11 mouse cellular contexts compared by ENCODE assay signal in genomic region chr9:63075252-63075651, GRCm38 (mm10).
A peak's percentile ranks its signal among the peaks of the same experiment; 100 is the strongest.
DNase-seq lines count a peak whose midpoint lies in the region; ATAC-seq and TF ChIP-seq lines count a peak whose summit lies in the region.
"Had no signal": no experiment of that assay in that cellular context is flagged by ENCODE, and none has a peak within 500 bp of the region (broad histone marks: within the 10 kb centered on the region; RNA-seq: fewer than 3 reads in every experiment).

No protein-coding gene starts in this region.

- no peak for TF ChIP-seq EP300 in stomach, postnatal 0 days (optimal IDR thresholded peaks at IDR 0.05)

- no peak overlapping the region for H3K4me3 ChIP-seq in midbrain, embryonic 13.5 days (replicated peaks)
- H3K4me3 ChIP-seq in midbrain, embryonic 16.5 days (ENCODE audit: low read depth, low read length): no peak overlapping the region
- H3K4me3 ChIP-seq in hindbrain, embryonic 13.5 days: no peak overlapping the region
- H3K4me3 ChIP-seq in stomach, postnatal 0 days (ENCODE audit: low read depth, low read length): no peak overlapping the region
- no peak overlapping the region for H3K4me3 ChIP-seq in left cerebral cortex, adult 2 months

- no peaks in the 10 kb centered on the region for H3K9me3 ChIP-seq in midbrain, embryonic 13.5 days
- no peaks in the 10 kb centered on the region for H3K9me3 ChIP-seq in midbrain, embryonic 16.5 days (replicated peaks; ENCODE audit: control insufficient read depth, low read length, poor library complexity, severe bottlenecking)
- H3K9me3 ChIP-seq in hindbrain, embryonic 13.5 days: no peaks in the 10 kb centered on the region
- no peaks in the 10 kb centered on the region for H3K9me3 ChIP-seq in stomach, postnatal 0 days (ENCODE audit: control insufficient read depth, low read length)

- 0 out of 2 replicates have a peak, but pooled peaks have one; percentile 30 for ATAC-seq in midbrain, embryonic 13.5 days
- ATAC-seq in midbrain, embryonic 16.5 days: no peak
- ATAC-seq in hindbrain, embryonic 13.5 days (ENCODE audit: low FRiP score): no peak
- ATAC-seq in stomach, postnatal 0 days (ENCODE audit: low FRiP score, low TSS enrichment): peak; percentile 68; the same call in 1 of the 2 replicates
- ATAC-seq in frontal cortex, adult (ENCODE audit: low TSS enrichment): no peak
- ATAC-seq: forebrain, postnatal 0 days had no signal

- no peak overlapping the region for H3K4me2 ChIP-seq in midbrain, embryonic 13.5 days (replicated peaks)
- H3K4me2 ChIP-seq in midbrain, embryonic 16.5 days (ENCODE audit: low read length): no peak overlapping the region
- H3K4me2 ChIP-seq in hindbrain, embryonic 13.5 days: no peak overlapping the region
- no peak overlapping the region for H3K4me2 ChIP-seq in stomach, postnatal 0 days (replicated peaks; ENCODE audit: low read depth)

- no peak for TF ChIP-seq CTCF in stomach, postnatal 0 days (IDR thresholded peaks at IDR 0.05; ENCODE audit: low read depth)
- no peak for TF ChIP-seq CTCF in left cerebral cortex, adult 2 months (IDR thresholded peaks at IDR 0.05)

- peak; percentile 16 for DNase-seq in adrenal gland, postnatal 14 days
- DNase-seq in adrenal gland, adult 2 months: no peak
- peak; percentile 29 for DNase-seq in stomach, postnatal 0 days (ENCODE audit: low spot score)
- no peak for DNase-seq in left cerebral cortex, adult 2 months (ENCODE audit: extremely low spot score in 1 of 2, low spot score in 2 of 2)
- DNase-seq: cerebellum, adult 18-20 months; forebrain, postnatal 0 days; kidney, adult 9 months had no signal

- no peaks in the 10 kb centered on the region for H3K36me3 ChIP-seq in midbrain, embryonic 13.5 days
- no peaks in the 10 kb centered on the region for H3K36me3 ChIP-seq in midbrain, embryonic 16.5 days (ENCODE audit: control insufficient read depth, insufficient read depth, low read length)
- no peaks in the 10 kb centered on the region for H3K36me3 ChIP-seq in hindbrain, embryonic 13.5 days
- no peaks in the 10 kb centered on the region for H3K36me3 ChIP-seq in stomach, postnatal 0 days (ENCODE audit: control insufficient read depth, insufficient read depth, low read length)

- peaks cover 18% of the 10 kb centered on the region for H3K4me1 ChIP-seq in midbrain, embryonic 13.5 days (replicated peaks)
- H3K4me1 ChIP-seq in midbrain, embryonic 16.5 days (ENCODE audit: control insufficient read depth, insufficient read depth, low read length): peaks cover 8% of the 10 kb centered on the region
- H3K4me1 ChIP-seq in hindbrain, embryonic 13.5 days (replicated peaks): peaks cover 17% of the 10 kb centered on the region
- peaks cover 9% of the 10 kb centered on the region; the same call in 1 of the 2 replicates for H3K4me1 ChIP-seq in stomach, postnatal 0 days (replicated peaks; ENCODE audit: control insufficient read depth, insufficient read depth)

- peaks cover 4% of the 10 kb centered on the region; the same call in 1 of the 2 replicates for H3K27me3 ChIP-seq in midbrain, embryonic 13.5 days
- no peaks in the 10 kb centered on the region for H3K27me3 ChIP-seq in midbrain, embryonic 16.5 days (ENCODE audit: control insufficient read depth, insufficient read depth, low read depth, low read length)
- H3K27me3 ChIP-seq in hindbrain, embryonic 13.5 days: no peaks in the 10 kb centered on the region
- no peaks in the 10 kb centered on the region for H3K27me3 ChIP-seq in stomach, postnatal 0 days (ENCODE audit: control insufficient read depth, insufficient read depth, low read length)

- 9% methylated on average over 5 of the region's 5 CpGs for WGBS in midbrain, embryonic 13.5 days
- 12% methylated on average over 5 of the region's 5 CpGs for WGBS in midbrain, embryonic 16.5 days
- WGBS in hindbrain, embryonic 13.5 days: 12% methylated on average over 5 of the region's 5 CpGs
- WGBS in stomach, postnatal 0 days: 41% methylated on average over 5 of the region's 5 CpGs

- H3K27ac ChIP-seq in midbrain, embryonic 13.5 days: no peak overlapping the region
- no peak overlapping the region for H3K27ac ChIP-seq in midbrain, embryonic 16.5 days (ENCODE audit: low read length)
- H3K27ac ChIP-seq in hindbrain, embryonic 13.5 days: 0 out of 2 replicates have a peak overlapping the region, but pooled peaks have one; percentile 30
- 0 out of 2 replicates have a peak overlapping the region, but pooled peaks have one; percentile 13 for H3K27ac ChIP-seq in stomach, postnatal 0 days (replicated peaks)
- H3K27ac ChIP-seq in left cerebral cortex, adult 2 months: no peak overlapping the region; the same call in 1 of the 2 replicates

- intact Hi-C loops in left cerebral cortex, adult 2 months (cut with DNase I): no loop called here

- no peak overlapping the region for H3K9ac ChIP-seq in midbrain, embryonic 13.5 days (replicated peaks)
- no peak overlapping the region for H3K9ac ChIP-seq in midbrain, embryonic 16.5 days (ENCODE audit: low read depth, low read length)
- no peak overlapping the region for H3K9ac ChIP-seq in hindbrain, embryonic 13.5 days
- no peak overlapping the region for H3K9ac ChIP-seq in stomach, postnatal 0 days (ENCODE audit: low read length)
- H3K9ac ChIP-seq: forebrain, postnatal 0 days had no signal

Comparison
In these comparisons a context has a peak if more than half of its experiments do, and no peak if none do; other contexts are left out.
1. DNase-seq: peak in adrenal gland, postnatal 14 days (single experiment) and stomach, postnatal 0 days (single experiment); none in adrenal gland, adult 2 months (single experiment) and left cerebral cortex, adult 2 months (0 of 2).
2. ATAC-seq: peak in midbrain, embryonic 13.5 days (single experiment) and stomach, postnatal 0 days (single experiment); none in midbrain, embryonic 16.5 days (single experiment), hindbrain, embryonic 13.5 days (single experiment) and frontal cortex, adult (single experiment).
3. H3K27ac ChIP-seq: peak in hindbrain, embryonic 13.5 days (single experiment) and stomach, postnatal 0 days (single experiment); none in midbrain, embryonic 13.5 days (single experiment), midbrain, embryonic 16.5 days (single experiment) and left cerebral cortex, adult 2 months (single experiment).